Mouse (Mus musculus) c-Kit-positive CD71-positive TER-119-negative erythroid progenitor cells, embryonic 14.5 days (primary cell): ENCODE results near the gene Sms.

Experiments
- DNase-seq: peaks from one replicate; pipeline ENCODE4 v3.0.0-alpha.2; 2013; ENCODE audit warnings: low read depth

Gene Sms

DNA sequence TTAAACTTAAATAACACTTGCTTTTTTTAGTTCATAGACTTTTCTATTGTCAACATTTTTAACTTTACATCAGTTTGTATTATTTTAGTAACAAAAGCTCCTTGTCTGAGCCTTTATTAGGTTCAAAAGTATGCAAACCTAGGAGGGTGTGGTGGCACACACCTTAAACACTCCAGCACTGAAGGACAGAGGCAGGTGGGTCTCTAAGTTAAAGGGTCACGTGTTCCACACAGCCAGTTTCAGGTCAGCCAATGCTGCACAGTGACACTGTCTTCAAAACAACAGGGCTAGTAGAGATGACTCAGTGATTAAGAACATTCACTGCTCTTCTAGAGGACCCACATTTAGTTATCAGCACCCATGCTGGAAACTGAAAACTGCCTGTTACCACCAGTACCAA lies 43.1 kb downstream of the Sms start:
- DNase-seq = no peak

DNA sequence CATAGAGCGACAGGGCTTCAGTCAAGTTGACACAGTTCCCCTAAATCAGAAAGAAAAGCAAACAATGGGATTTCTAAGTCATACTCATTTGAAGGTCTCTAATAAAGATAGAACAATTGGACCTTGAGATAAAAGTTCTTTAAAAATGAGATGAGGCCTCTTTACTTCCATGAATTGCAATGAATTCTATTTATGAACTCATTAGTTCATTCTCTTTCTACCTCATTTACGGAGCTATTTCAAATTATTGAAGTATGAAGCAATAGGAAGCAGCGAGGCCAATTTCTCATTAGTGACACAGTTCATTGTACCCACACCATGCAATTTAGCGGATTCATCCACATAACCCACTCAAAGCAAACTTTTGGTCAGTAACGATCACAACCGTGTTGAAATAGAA lies 44.7 kb downstream of the Sms start:
- no peak for DNase-seq

DNA sequence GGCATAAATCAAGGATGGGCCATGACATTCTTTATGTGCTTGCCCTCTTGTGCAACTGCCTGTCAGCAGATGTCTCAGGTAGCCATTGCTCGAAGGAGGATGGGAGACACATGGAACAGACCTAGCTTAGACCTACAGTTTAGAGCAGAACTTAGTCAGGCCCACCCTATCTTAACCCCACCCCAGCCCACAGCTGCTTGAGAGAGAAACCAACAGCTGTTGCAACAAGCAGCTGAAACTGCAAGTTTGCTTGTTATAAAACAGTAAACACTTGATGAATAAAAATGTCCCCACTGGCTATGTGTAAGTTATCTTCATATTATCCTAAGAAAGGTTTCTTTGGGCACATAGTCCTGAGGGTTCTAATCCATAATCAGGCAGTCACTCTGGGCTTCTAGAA lies 57.3 kb downstream of the Sms start:
- no peak for DNase-seq

DNA sequence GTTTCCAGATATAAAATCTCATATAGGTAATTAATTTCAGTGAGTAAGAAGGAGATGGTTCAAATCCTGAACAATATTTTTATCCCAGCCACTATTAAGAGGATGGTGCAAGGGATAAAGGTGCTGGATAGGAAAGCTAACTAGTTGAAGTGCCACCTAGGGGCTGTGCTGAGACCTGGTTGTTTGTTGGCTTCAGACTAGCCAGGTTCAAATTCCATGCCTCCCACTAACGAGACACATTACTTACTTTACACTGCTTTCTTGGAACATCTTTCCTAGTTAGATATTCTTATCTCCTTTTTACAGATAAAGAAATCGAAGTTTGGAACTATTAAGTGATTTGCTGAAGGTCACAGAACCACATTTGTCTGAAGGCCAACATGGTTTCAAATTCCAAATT lies 72.6 kb downstream of the Sms start:
- no peak for DNase-seq

DNA sequence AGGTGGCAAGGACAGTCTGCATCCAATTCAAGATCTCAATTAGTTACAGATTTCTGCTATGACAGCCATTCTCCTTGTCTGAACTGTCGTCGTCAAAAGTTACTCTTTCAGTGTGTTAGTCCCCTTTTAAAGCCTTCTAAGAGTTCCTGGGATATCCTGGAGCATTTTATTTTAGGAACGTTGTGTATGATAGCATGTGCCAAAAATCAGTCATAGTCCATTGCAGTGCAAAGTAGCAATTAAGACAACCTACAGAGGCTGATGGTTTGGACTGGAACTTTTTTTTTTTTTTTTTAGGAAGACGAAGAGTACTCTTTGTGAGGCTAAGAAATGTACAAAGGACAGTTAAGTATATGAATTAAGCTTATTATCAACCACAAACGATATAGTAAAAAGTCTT lies 76.9 kb downstream of the Sms start, which contains the start of gene Phex:
TSS of gene Phex (minus strand) at position 101 of the 400 bp plus-strand sequence.
- no peak for DNase-seq

DNA sequence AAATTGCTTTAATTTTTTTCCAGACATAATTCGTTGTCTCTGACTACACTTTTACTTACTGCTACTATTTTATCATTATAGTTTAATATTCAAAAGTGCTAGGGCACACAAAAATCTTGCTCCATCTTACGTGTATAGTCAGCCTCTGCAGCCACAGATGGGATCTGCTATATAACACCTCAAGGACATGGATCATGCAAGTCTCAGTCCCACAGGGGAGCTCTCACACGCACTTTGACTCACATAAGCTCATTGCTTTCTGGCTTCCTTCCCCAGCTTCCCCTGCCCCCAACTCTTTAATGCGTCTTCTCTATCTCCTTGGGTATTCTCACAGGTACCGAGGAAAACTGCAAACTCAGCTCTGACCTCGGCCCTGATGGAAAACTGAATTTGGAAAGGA lies 87.2 kb downstream of the Sms start:
- no peak for DNase-seq
